Mouse (Mus musculus) naive thymus-derived CD4-positive, alpha-beta T cell, adult 2 months (primary cell): ENCODE measurements around the gene Rab4b.

Experiments used
- DNase-seq: peaks from one replicate; pipeline ENCODE4 v3.0.0-alpha.2; 2011; ENCODE audit warnings: low read depth

Rab4b gene

DNA sequence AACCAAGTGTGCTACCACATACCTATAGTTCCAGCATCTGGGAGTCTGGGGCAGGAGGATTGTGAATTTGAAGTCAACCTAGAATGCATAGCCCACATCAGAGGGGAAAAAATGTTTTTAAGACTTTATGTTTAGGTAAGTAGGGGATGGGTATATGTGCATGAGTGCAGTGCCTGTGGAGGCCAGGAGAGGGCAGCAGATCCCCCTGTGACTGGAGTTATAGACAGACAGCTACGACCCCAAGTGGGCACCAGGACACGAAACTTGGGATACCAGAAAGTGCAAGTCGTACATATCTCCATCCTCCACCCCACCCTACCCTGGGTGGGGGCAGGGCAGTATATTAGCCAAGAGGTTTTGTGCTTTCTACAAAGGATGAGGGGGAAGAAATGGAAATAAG is 6.3 kb upstream of the Rab4b start:
- peak; percentile 67 for DNase-seq

DNA sequence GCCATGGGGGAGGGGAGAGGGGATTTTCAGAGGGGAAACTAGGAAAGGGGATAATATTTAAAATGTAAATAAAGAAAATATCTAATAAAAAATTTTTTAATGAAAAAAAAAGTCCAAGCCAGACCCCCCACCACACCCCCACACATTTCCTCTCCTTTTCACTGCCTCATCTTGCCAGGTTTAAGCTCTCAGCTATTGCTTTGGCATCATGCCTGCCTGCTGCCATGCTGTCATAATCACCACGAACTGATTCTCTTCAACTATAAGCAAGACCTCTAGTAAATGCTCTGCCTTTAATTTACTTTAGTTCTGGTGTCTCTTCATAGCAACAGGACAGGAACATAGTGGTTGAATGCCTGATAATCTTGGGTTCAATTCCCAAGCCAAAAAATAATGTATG is 3.8 kb upstream of the Rab4b start:
- no peak for DNase-seq

DNA sequence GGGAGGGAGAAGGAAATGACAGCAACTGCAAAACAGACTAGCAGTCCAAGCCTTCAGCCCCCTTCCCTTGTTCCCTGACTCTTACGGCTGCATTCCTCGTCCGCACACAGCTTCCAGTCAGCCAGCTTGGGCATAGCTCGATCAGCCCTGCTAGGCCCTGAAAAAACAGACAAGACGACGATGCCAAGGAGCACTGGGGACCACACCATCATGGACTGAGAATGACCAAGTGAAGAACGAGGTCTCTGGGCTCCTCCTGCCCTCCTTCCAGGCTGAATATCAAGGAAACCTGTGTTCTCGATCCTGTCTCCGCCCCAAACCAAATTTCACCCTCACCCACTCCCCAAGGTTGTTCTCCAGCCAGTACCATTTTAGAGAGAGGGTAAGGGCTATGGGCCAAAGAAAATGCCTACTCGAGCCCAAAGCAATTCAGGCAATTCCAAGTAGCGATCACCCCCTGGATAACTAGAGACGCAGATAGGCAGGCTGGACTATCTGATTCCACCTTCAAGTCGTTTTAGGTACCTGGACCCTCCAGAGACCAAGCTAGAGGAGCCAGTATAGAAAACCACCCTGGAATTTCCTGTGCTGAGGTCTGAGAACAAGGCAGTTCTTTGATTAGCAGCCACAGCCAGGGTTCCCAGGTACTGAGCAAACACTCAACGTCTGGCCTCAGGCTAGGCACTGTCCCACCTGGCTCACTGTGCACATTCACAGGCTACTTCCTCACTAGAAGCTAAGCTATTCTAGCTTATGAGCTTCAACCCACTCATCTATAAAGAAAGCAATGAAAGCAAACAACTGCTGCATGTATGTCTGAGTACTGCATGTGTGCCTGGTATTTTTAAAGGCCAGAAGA is 2.4 kb upstream of the Rab4b start, which contains the start of the genes Gm21983 and Mia:
Gm21983 (minus strand) TSS at position 250 of the 859 bp plus-strand sequence.
Mia (minus strand) TSS at position 321 of the 859 bp plus-strand sequence.
- DNase-seq: no peak

DNA sequence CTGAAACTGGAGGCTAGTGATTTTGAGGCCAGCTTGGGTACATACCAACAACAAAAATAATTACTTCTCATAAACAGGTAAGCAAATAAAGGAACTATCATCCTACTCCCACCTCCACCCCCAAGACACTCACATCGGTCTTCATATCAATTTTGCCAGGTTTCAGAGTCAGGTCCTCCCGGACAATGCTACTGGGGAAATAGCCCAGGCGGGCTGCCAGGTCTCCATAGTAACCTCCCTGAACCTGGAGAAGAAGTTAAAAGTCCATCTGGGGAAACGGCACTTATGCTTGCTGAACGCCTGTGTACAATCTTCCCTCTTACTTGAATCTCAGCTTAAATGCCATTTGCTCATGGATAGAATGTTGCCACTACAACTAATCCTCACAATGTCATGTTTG is 1.3 kb upstream of the Rab4b start:
- DNase-seq: no peak

DNA sequence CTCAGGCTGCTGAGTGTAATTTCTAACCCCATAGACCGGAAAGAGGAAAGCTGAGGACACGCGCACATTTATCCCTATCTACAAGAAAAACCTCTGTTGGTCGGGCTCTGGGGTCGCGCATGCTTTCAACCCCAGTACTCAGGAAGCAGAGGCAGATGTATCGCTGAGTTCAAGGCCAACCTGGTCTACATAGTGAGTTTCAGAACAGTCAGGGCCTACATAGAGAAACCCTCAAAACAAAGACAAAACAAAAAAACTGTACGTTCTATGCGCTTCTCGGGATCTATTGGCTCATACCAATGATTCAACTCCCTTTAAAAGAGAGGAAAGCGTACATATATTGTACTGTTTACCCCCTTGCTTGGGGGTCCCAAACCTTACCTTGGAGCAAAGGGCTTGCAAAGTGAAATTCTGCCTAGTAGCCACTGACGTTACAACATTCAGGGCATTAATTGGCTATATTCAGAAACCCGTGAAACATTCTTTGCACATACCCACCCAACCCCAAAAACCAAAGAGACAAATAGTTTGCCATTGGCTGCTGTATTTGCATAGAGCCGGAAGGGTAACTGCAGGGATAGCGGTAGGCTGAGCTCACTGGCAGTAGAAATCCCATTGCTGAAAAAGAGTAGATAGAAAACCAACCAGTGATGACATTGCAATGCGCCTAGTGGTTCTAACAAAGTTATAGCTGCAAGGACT is 672 bp upstream of the Rab4b start:
- no peak for DNase-seq

DNA sequence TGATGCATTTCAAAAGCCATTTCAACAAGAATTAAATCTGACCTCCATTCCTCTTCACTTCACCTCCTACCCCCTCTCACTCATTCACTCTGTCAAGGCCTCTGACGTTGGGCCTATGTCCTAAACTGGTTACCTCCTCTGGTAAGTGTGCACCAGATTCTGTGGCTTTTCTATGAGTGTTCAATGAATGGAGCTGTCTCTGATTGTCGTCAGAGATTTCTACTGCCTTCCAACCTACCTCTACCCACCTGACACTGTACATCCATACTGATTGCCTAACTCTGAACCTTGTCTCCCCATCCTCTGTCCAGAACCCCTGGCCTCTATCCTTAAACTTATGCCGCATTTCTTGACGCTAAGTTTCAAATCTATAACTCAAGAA is 763 bp downstream of the Rab4b start:
- no peak for DNase-seq

DNA sequence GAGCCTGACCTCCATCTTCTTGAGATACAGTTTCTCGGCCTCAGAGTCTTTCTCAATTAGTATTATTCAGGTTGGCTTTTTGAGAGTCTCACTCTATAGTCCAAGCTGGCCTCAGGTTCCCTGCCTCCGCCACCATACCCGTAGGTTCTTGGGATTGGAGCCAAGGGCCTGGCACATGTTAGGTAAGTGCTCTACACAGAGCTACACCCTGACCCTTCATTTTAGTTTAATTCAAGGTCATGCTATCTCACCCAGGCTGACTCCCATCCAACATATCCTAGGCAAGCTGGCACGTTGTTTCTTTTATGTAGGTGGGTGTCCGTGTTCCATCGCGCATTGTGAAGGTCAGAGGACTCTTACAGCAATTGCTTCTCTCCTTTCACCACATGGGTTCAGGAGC is 3.8 kb downstream of the Rab4b start:
- DNase-seq: no peak

DNA sequence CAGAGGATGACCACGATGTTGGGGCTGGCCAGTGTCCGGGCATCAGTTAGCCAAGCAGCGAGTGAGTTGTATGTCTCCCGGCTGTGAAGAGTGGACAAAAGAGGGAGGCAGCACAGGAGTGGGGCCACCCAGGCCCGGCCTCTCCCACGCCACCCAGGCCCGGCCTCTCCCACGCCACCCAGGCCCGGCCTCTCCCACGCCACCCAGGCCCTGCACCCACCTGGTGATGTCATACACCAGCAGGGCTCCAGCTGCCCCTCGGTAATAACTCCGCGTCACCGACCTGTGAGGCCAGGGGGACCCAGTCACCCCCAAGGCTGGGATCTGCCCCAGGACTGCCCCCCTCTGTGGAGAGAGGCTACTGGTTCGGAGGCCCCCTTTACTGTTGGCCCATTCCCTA is 4.2 kb downstream of the Rab4b start:
- DNase-seq: no peak

DNA sequence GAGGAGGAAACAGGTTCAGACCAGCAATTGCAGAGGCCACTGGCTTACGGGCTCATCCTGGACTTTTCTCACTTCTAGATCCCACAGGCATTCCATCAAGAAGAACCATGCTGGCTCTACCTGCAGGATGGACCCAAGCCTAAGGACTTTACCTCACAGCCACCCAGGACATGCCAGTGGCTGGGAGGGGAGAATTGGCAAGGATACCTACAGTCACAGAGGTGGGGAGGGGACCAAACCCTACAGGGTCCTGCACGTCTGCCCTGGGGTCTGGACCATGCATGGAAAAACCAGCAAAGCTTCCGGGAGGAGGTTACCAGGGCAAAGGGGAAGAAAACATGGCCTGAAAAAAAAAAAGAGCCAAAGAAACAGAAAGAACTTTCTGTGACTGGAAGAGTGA is 7.7 kb downstream of the Rab4b start:
- DNase-seq: no peak

DNA sequence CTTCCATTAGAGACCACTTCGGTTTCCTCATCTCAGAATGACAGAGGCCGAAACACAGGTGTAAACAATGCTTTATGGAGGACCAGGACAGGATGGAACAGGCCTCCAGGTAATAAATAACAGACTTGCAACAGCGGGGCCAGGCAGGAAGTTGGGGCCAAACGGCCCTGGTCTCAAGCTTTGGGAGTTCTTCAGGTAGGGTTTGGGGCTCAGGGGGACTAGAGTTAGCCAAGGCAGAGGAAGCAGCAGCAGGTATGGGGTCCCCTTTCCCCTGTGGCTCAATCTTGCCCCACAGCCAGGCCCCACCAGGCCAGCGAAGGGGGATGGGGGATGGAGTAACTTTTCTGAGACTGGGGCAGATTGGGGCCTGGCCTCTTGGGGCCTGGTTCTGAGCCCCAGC is 10.3 kb downstream of the Rab4b start:
- DNase-seq: no peak

DNA sequence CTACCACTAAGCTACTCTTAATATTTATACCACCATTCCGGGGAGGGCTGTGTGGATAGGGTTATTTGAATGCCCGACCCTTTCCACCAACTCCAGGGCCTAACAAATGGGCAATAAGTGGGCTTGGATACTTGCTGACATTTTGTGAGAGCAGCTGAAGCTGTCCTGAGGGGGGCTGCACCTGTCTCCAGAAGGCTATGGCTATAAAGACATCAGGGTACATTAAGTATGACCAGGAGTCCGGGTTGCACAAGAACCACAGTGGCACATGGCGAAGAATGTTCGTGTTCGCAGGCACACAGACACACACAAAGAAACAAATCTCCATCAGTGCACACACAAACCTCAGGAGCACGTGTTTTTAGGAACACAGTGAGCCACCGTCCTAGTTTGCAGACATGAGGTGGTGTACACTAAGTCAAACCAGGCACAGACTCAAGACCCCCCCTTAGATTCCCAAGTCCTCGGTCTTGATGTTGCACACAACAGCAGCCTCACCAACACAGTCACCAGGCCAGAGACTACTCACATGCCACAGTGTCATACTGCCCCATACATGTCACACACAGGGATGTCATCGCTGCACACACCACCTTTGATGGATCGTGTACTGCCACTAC is 11.1 kb downstream of the Rab4b start:
- DNase-seq: peak; percentile 35

DNA sequence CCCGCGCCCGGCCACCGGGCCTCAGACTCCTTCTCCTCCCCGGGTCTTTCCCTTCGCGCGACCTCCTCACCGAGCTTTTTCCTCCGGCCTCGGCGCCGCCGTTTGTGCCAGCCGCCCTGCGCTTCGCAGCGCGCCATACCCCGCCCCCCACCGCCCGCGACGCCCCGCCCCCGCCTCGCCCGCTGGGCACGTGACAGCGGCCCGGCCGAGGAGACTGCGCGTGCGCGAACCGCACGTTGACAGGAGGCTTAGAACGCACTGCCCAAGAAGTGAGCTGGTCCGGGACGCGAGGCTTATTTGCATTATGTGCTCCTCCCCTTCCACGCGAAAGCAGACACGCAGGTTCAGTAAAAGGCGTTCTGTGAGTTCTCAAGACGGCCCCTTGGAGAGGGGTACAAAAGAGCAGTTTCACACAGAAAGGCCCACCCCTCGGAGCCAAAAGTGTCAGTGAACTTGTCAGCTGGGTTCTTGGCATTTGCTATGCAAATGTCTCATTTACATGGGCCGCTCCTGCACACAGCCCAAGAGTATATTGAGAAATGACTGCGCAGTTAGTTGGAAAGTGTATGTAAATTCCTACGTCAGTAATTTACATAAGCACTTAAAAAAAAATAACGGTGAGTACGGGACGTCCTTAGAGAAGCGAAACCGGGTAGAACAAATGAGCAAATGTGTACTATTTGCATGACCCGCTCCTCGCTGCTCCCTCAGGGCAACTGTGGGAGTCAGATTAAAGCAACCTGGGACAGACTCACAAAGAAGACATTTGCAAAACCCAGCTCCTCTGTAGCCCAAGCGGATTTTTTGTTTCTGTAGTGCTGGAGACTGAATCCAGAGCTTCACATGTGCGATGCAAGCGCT is 11.9 kb downstream of the Rab4b start, which contains the start of gene Egln2:
Egln2 (minus strand) TSS at position 189 of the 861 bp plus-strand sequence.
- peak; percentile 98 for DNase-seq

DNA sequence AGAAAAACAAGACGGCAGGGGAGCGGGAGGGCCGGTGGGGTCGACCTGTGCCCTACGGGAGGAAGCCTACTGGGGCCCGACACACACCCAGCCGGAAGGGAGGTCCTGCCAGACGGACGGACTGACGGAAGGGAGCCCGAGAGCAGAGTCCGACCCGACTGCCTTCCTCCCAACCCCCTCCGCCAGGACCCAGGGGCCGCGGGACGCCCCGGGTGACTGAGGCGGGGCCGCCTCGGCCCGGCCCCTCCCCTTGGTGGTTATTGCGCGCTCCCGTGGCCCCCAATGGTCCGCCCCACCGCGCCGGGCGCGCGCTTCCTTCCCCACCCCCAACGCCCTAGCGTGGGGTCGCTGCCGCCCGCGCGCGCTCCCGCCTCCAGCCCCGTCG is 12.5 kb downstream of the Rab4b start:
- DNase-seq: no peak

DNA sequence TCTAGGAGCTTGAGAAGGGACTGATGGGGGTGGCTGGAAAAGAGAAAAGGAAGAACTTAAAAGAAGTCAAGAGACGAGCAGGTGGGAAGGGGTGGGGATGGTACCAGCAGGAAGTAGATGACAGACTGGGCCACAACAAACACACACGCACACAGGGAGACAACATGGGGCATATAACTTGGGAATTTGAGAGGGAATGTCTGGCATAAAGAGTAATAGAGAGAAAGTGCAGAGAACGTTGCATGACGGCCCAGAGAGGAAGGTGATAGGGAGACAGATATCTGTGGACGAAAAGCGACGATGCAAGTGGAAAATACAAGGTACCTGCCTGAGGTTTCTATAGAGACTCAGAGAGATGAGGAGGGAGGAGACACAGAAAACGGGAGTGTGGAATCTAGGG is 13.0 kb downstream of the Rab4b start:
- no peak for DNase-seq

DNA sequence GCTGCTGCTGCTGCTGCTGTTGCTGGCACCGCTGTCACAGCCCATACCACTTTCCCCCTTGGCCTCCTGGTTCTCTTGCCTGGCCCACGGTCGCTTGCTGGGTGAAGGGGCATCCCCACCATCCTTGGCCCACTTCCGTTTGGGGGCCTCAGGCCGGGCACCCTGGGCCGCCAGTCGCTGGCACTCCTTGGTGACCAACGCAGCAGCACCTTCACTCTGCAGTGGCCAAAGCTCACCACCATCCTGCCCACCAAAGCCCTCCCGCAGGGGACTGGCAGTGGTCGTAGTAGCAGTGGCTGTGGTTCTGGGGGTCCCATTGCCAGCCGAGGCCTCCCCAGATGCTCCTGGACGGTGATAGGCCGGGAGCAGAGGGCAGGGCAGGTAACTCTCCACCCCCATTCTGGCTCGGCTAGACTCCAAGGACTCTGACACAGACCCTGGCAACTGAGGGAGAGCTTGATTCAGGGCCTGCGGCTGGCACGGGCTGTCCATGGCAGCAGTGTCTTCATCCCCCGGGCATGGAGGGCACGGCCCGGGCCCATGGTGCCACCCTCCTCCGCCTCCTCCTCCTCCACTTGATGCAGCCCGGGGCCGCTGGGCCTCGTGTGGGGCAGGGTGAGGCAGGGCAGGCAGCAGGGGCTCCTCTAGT is 13.6 kb downstream of the Rab4b start:
- DNase-seq: no peak

DNA sequence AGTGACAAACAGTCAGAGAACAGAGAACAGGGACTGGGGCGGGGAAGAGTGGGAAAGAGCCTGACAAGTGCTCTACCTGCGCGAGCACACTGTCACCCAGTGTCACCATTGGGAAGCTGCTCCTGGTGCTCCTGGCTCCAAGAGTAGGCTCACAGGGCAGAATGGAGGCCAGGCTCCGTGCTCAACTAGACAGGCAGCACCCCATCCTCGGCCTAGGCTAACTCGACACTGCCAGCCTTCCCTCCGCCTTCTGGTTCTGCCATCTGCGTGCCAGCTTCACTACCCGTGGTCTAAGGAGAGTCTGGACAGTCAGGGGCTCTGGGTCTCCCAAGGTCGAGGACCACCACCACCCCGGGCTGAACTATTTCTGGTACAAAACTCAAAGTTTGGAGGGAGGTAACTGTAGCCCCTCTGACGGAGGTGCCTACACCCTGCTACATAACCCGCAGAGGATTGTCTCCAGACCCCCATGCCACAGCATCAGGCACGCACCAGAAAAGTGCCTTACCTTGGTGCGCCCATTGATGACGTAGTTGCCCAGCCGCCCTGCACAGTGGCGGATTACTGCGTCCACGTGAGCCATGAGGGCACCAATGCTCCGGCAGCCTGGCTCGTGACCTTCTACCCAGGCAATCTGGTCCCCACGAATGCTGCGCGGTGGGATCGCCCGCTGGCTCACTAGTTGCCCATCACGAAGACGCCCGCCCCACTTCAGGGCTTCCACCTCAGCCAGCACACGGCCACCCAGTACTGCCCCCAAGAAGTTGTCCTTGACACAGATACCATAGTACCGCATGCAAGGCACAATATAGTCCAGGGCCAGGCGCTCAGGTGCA is 14.4 kb downstream of the Rab4b start:
- no peak for DNase-seq

DNA sequence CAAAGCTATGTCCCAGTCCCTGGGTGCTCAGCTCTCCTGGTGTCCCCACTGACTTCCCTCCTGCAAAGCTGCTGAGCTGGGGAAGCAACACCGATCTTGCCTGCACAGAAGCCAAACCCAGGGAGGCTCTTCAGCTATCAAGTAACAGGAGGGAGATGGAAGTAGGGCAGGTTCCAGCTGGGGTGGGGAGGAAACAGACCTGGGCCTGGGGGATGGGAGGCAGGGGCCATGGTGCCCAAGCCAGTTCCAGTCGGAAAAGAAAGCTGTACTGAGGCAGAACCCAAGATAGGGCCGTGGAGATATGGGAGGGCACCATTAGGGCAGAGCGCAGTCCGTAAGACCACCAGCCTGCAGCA is 15.3 kb downstream of the Rab4b start:
- no peak for DNase-seq

DNA sequence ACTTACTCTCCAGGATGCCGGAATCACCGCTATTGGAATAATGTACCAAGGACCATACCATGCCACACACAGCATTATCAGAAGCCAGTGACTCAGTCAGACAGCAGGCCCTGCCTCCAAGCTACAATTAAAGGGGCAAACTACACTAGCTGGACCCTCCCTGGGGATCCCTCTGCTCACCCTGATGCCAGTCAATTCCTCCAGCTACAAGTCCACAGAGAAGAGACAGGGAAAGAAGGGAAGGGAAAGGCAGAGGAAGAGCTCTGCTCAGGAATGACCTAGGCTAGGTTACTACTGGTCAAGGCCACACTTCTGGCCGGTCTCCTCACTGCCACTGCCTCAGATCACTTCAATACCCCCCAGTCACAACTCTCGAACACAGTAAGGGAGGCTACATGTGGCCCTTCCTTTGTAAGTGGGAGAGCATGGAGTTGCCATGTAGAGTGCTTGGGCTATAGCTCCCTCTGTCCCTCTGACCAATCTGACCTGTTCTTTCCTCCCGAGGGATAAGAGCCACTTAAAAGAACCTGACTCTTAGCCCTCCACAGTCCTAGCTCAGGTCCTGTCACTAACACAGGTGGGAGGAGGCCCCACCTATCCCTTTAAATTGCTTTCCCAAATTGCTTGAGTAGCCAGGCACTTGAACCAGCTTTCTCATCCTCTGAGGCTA is 15.8 kb downstream of the Rab4b start:
- no peak for DNase-seq

DNA sequence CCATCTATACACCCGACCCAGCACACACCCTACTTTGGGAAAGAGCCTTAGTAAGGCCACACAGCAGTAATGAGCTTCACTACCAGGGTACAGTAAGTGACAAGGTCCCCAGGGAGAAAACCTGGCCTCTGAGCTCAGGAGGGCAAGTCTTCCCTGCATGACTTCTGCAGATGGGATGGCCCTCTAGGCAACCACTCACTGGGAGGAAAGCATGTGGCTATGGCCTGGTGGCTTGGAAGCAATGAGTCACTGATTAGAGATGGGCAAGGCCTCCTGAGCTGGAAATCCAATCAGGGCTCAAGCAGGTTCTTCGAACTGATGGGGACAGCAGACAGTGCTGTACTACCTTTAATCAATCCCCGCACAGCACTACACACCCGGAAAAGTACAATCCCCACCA is 17.0 kb downstream of the Rab4b start:
- no peak for DNase-seq

DNA sequence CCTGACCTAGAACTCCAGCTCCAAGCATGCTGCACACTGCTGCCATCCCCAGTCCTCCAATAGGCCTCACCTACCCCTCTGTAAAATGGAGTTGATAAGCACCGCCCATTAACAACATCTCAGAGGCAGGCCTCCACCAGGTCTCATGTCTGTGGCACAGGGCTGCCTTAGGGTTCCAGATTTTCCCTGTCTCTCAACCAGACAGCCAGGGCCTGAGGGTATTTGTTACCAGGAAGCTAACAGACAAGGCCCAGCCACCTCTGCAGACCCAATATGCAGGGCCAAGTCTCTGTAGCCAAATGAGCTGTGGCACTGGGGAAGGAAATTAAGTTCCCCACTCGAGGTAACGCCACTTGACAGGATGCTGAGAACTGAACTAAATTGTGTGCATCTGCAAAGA is 17.8 kb downstream of the Rab4b start:
- no peak for DNase-seq
